Mouse (Mus musculus): ENCODE data around the gene Slc22a16.
"Not testable (repeated sequence)": the region's sequence is repeated elsewhere in the genome, so short reads cannot be mapped to it uniquely, and the experiment has no call there.

Slc22a16 gene

DNA sequence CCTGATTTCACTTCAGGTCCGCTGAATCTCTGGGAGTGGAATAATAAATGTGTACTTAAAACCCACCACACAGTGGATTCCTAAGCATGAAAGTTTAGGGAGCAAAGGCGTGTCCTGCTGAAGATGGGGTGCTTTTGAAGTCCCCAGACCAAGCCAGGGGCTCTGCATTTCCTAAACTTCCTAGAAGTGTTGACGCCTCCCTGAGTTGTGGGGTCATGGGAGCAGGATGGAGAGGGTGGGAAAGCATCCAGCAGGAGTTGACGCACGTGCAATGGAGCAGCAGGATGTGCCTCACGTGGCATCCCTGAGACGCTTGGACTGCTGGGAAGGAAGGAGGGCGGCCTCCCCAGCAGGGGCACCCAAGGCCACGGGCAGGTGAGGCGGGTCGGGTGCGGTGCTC lies at the start of gene Slc22a16:
Gene Slc22a16 (plus strand): TSS at position 301 of the 400 bp plus-strand sequence.
- DNase-seq: no peak

DNA sequence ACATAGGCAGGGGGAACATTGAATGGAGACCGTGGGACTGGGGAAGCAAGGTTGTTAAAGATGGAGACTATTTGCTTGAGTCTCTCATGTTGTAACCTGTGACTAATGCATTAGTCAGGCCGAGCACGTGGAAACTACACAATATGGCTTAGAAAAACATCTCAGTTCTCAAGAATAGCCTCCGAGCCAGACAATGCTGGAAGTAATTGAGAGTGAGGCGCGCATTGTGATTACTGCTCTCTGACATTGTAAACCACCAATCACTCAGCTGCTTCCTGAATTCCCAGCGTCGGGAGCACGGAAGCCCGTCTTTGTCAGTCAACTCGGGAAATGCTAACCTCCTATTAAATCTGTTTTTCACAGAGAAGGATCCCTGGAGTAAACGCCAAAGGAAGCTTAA lies 48.6 kb upstream of the Slc22a16 start:
- DNase-seq: no peak

DNA sequence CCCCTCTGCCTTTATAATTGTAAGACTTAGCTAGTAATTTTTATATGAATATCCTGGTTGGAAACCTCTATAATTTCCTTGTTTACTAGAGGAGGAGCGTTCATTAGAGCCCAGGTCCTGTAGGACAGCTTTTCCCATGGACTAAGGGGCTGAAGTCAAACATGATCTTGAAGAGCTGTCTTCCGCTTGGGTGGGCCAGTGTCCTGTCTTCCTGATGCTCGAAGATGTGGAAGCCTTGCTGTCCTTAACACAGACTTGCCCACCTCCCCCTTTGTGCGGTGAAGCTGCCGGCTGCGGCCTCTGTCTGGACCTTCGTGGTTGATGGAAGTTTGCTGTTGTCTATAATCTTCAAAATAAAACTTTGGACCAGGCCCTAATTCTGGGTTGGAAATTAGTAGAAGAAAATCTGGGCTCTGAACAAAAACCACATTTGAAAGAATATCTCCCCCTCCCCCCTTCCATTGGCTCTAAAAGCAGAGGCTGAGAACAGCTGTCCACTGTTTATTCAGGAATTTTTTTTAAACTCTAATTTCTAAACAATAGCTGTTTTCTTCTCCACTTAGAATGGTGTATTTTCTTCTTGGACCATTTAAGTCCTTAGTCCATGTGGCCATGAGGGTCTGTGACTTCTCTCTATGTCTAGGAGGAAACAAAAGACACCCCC lies 46.7 kb upstream of the Slc22a16 start:
- DNase-seq: no peak

DNA sequence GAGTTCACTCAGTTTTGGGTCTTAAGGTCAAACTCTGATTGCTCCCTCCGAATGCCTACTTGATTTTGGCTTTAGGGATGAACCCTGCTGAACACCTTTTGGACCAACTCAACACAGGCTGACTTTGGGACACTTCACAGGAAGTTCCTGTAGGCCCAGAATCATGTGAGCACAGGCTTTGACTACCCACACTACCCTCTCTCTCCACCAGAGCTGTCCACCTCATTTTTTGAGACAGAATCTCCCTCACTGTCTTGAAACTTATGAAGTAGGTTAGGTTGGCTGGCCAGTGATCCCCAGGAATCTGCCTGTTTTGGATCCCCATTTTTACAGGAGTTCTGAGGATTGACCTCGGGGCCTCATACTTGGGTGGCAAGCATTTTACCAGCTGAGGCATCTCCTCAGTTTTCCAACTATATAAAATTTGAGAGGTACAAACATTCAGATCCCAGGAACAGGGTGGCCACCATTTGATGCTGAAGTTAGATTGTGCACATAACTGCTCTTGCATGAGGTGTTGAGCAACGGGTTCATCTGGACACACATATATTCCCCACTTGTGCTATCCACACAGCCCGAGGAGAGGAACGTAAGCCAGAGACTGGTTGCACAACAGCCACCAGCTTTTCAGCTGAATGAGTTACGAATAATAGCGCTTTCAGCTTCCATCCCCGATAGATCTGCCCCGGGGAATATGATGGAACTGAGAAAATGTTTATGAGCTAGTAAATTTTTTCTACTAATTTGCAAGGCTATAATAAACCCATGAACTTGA lies 45.9 kb upstream of the Slc22a16 start:
- DNase-seq: no peak

DNA sequence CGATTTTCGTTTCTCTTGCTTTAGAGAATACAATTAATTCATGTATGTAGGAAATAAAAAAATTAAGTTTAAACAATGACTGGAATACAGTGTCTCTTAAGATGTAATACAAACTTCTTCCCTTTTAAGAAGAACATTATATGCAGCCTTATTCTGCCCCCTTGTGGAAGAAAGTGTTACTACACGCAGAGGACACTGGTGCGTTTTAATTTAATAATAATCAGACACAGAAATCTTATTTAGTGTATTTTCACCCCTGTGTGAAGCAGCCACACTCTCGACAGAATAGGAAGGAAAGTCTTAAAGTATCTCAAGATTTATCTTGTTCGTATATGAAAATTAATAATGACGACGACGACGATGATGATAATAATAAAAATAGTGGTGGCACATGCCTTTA lies 45.1 kb upstream of the Slc22a16 start:
- DNase-seq: peak; percentile 51

DNA sequence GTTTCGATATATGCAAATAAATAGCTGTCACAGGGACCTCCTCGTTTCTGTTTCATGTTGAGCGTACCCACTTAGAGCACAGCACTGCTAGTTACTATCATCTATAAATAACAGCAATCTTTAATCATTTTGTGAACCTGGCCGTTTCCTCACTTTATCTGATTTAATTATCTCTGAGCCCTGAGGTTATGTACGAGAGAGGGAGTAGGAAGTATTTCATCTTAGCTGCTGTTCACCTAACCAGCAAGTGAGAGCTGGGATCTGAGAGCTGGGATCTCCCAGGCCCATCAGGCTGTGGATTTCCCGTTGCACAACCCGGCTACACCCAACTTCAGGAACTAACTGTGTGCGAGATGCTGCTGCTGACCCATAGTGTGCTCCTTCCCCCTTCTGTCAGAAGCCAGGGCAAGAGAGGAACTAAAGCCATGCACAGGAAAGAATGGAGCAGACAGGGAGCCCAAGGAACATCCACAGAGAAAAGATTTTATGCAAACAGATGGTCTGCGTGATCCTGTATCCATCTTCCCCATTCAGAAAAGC lies 44.5 kb upstream of the Slc22a16 start:
- DNase-seq: no peak

DNA sequence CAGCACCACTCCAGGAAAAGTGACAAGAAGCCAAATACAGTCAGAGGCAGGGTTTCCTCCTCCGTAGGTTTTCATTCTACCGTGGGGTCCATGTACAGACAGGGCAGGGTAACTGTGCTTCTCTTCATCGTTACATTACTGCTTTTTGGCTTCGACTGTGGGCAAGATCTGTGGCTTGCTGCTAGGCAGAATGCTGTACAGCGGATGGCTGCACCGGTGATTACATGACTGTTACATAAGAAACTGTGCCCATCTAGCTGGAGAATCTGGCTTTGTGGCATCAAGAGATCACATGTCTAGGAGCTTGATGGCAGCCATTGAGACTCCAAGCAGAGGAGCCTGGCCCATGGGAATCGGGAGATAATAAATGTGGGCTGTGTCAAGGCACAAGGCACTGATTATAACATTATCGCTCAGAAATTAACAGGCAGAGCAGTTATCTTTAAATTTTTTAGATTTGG lies 43.8 kb upstream of the Slc22a16 start:
- no peak for DNase-seq

DNA sequence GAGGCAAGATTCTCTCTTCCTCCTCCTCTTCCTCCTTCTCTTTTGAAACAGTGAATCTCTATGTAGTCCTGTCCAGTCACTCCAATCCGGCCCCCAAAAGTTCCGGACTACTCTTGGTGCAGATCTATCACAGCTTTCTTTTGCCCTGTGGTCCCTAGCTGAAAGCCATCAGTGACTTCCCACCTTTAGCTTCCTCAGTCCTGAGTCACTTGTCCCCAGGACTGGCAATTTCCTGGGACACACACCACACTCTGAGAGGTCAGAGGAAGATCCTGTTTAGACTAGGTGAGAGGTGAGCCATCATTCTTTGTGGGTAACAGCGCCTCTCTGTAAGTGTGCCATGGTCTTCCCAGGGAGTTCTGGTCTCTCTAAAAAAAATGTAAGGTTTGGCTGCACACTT lies 43.1 kb upstream of the Slc22a16 start:
- no peak for DNase-seq

DNA sequence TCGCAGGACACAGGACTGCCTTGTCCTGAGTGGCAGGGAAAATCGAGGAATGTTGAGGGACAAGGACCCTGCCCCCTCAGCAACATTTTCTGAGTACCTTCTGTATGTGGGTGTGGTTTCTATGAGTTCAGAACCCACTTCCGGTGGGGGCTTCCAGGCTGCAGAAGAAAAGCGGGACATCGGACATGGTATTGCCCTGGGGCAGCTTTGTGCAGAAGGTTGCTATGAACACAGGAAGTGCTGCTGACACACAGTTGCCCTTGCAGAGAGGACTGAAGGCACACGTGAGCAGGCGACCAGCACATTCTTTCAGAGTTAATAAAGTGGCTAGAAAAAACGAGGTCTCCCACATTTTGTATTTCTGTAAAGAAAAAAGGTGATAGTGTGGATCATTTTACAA lies 42.6 kb upstream of the Slc22a16 start:
- DNase-seq: peak; percentile 71

DNA sequence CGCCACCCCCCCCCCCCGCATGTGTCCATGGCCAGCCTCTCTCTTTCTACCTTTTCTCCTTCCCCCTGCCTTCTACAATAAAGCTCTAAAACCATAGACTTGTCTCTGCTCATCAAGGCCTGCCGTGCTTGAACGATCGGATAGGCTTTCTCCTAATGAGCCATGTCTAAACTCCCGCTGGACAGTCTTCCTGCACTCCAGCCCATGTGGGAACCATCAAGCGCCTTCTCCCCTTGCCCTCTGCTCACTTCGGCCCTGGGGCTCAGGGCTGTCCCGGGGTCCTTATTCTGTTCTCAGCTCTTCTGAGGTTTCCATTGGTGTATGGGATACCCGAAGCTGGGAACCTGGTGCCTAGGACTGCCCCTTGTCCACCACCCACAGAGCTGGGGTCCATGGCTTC lies 41.5 kb upstream of the Slc22a16 start:
- no peak for DNase-seq

DNA sequence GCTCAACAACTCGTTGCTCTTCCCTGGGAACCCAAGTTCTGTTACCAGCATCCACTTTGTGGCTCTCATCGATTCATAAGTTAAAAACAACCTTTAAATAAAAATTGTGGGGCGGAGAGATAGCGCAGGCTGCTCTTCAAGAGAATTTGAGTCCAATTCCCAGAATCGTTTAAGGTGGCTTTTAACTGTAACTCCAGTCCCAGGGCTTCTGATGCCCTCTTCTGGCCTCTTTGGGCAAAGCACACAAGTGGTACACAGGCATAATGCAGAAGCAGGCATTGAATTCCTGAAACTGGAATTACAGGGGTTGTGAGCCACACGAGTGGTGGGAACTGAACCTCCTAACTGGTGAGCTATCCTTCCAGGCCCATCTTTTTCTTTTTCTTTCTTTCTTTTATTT lies 40.5 kb upstream of the Slc22a16 start:
- DNase-seq: peak; percentile 78

DNA sequence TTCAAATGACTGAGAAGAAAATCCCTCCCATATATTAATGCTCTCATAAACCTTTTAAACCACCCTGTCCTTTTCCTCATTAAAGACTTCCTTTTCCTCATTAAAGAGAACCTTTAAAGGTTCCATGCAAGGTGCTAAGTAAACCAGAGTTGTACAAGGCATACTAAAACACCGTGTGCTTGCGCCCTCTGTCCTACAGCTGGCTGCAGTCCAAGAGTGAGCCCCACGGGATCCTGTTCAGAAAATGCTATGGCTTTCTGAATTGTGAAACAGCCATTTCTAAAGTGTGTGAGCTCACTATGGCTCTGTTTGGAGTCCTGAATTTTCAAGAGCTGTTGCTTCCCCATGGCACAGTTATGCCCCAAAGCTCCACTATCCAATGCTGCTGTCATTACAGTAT lies 39.5 kb upstream of the Slc22a16 start:
- no peak for DNase-seq

DNA sequence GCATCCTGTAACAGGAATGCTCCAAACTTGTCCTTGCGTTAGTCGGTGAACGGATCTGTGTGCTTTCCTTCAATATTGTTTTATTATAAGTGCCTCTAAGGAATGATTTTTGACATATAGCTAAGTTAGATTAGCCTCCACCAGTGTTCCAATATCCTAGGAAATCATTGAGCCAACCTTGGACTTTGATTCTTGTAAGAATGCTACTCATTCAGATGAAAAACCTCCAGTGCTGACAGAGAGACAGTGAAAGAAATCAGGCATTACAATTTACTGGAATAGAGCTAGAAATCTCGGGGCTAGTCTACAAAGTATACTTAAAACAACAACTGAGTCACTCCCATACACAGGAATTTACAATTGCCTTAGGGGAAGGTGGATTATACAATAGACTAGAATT lies 37.5 kb upstream of the Slc22a16 start:
- not testable (repeated sequence) for DNase-seq

DNA sequence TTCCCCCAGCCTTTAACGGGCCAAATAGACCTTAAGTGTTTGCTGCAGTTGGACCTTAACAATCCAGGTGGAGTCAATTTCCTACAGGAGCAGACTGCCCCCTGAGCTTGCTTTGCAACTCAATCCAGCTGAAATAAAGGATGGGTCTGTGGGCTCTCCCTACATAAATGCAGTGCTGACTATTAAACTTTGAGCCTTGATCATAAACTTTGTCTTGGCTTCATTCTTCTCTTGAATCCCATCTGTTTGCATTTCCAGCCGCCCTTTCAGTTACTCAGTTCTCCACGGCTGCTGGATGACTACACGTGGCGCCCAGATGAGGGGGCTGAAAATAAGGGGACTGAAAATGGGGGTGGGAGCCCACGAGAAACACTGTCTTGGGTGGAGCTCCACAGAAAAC lies 28.8 kb upstream of the Slc22a16 start:
- no peak for DNase-seq

DNA sequence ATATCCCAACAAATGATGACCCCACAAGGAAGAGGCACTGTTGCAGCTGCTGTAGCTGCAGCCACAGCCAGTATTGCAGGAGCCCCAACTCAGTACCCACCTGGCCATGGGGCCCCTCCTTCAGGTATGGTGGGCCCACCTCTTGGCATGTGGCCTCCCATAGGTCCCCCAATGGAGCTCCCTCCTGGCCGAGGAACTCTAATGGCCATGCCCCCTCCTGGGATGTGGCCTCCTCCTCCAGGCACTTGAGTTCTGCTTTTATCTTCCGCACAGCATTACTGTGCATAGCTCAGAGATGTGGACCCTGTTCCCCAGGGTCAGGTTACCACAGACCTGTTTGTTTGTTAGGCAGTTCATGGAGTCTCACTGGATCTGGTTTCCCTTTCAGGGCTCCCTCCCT lies 20.8 kb upstream of the Slc22a16 start:
- no peak for DNase-seq

DNA sequence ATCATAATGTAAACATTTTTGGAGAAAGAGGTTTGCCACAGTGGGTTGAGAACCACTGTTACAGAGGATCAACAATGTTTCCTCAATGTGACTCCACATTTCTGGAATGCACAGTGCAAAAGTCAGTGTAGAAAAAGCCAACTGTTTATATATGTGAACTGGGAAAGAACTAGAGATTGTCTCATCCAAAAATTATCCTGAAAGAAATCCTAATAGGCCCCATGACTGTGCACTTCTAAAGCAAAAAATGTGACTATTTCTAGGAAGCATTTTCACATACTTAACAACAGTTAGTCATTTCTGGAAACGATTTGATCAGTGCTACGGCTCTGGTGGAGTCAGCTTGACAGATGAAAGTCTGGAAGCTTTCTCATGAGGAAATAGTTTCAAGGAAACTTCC lies 18.3 kb upstream of the Slc22a16 start:
- DNase-seq: no peak

DNA sequence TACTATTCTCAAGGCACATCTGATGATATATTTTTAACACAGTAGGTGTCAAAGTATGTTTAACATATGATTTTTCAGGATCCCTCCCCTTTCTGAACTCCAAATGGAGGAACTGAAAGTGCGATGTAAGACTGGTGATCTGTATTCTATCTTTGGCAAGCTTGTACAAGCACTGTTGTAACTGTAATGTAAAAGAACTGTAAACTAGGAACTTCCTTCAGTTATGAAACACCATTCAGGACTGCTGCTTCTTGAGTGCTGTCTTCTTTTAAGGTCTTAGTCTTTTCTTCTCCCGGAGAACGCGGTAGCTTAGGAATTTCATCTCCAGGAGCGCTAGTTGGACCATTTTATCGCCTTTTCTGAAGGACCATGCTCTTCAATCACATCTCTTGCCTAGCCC lies 4.4 kb upstream of the Slc22a16 start:
- not testable (repeated sequence) for DNase-seq

DNA sequence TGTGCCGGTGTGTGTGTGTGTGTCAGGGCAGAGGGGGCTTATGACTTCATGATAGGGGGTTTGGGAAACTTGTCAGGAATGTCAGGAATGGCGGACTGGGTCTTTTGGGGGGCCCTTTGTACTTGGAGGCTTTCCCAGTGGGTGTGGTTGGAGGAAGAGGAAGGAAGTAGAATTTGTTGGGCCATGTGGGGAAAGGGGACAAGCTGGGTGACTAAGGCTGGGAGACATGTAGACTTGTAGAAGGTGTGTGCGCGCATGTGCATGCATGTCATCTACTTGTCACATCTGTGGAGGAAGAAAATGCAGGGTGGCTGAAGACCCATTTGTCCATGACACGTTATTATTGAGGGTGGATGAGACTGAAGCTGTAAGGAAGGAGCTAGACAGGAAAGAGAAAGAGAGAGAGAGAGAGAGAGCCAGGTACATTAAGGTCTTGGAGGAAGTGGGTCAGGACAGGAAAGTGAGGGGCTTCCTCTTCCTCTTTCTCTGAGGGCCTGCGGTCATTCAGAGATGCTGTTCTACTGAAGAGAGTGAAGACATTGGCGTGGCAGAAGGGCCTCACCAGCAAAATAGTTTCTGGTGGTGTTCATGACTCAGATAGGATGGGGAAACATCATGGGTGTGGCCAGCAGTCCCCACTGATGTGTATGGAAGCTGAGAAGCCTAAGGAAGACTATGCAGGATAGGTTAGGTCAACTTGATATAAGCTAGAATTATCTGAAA lies 5.9 kb downstream of the Slc22a16 start:
- no peak for DNase-seq

DNA sequence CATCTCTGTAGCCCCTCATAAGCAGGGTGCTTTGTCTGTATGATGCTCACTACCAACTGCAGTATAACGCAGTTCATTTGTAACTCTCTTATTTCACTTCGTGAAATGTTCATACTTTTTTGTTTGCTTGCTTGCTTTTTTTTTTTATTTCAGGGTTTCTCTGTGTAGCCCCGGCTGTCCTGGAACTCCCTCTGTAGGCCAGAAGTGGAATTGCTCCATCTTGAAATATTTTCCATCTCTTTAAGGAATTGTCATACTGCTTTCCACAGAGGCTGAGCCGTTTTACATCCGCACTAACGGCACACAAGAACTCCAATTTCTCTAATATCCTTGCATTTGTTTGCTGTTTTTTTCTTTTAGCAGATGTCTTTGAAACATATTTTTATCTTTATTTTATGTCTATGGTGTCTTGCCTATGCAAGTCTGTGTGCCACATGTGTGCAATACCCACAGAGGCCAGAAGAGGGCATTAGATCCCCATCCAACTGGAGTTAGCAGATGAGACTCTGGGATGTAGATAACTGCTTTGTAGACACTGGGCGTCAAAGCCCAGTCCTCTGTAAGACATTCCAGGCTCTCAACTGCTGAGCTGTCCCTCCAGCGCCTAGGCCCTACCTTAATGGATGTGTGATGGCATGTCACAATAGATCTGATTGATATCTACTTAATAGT lies 13.6 kb downstream of the Slc22a16 start:
- DNase-seq: peak; percentile 29

DNA sequence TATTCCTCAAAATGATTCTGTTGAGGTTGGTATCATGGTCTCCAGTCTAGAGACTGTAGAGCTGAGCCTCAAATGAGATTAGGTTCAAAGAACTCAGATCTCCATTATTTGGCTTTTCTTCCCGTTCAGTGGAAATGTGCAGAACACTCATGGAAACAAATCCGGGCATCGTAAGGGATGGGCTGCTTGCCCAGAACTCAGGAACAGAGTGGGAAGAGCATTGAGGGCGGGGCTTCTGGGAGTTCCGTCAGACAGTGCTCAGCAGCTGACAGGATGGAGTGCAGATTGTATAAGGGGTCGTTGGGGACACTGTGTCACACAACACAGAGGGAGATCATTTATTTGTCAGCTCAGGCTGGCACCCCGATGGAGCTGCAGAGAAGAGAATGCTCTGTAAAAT lies 22.1 kb downstream of the Slc22a16 start:
- no peak for DNase-seq

DNA sequence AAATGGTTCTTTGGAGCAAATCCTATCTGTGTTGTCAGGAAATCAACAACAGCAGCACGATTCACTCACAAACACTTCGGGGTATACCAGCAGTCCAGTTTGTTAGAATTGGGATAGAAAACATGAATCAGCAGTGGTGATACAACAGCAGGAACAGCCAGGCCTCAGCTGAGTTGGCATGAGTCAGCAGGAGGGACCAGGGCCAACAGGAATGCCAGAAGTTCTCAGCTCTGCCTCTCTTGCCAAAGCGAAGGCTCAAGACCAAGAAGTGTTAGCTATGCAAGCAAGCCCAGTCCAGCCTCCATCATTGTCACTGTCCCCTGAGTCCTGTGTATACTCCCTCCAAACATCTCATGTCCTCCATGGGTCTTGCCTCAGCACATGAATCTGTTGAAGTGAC lies 27.0 kb downstream of the Slc22a16 start:
- no peak for DNase-seq

DNA sequence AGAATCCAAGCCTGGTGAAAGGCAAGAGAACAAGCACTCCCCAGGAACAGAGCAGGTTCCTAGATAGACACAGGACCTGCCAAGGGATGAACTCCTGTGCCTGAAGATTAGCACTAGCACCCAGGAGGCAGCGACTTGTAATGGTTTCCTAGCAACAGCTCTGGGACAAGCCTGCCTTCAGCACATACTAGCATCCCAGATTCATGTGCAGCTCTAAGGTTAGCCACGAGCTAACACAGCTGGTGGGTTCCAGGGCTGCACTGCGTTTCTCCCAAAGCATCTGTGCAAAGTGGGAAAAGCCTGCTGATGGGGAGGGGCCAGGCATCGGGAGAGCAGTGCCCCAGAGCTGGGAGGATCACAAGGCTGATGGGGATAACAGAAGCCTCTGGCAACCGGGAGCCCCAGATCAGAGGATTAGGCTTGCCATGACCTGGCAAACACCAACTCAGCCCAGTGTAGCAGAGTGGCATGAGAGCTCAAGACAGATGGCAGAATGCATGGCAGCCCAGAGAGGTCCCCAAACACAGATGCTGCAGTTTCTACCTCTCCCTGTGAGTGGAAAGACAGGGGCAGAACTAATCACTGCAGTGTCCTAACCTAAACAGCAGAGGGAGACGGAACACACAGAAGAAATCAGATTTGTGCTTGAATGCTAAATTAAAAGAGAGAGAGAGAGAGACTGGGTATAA lies 34.7 kb downstream of the Slc22a16 start:
- DNase-seq: no peak

All from thymus, postnatal 25 days (tissue).